Mouse (Mus musculus) thymus, adult 2 months (tissue): ENCODE data around the gene Cyp2d10.
"Not testable (repeated sequence)": the region's sequence is repeated elsewhere in the genome, so short reads cannot be mapped to it uniquely, and the experiment has no call there.

Source experiments
- CTCF ChIP-seq: fragments of 200-500 bp; IDR thresholded peaks from 2 replicates; pipeline ENCODE4 v1.5.1; 2012; ENCODE audit warnings: mild to moderate bottlenecking, control low read depth, low read length, moderate library complexity, borderline replicate concordance; ENCODE audit not compliant: control insufficient read depth, poor library complexity, insufficient read depth; ENCODE audit errors: extremely low read depth
- POLR2A ChIP-seq: fragments of 200-500 bp; IDR thresholded peaks from 2 replicates; pipeline ENCODE4 v1.6.1; 2012; ENCODE audit warnings: mild to moderate bottlenecking, low read length, control low read depth, moderate library complexity; ENCODE audit not compliant: control insufficient read depth, poor library complexity, insufficient read depth; ENCODE audit errors: extremely low read depth

DNA sequence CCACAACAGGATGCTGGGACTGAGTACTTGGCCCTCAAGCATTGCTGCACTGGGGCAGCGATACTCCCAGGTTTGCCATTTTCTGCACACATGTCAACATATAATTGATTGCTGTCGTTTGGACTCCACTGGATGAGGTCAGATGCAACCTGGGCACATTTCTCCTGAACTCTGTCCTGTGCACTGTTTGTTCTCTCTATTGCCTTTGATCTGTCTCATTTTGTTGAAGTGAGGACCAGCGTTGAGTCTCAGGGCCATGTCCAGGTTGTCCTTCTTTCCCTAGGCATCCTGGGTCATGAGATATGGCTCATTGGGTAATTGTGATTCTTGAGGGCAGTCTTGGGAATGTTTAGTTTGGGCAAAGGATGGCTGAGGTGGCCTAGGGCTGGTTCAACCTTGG is 11.0 kb downstream of the Cyp2d10 start:
- TF ChIP-seq CTCF, POLR2A: not testable (repeated sequence)
